Mouse (Mus musculus) heart, adult 2 months (tissue): ENCODE results near the gene Ccdc154. TPM values are rescaled to one million over a fixed set of nuclear protein-coding genes. Genes with fewer than 3 reads are reported as not detected.

Experiments
- DNase-seq, 2 experiments: peaks; one replicate each; pipeline ENCODE4 v3.0.0; 2021
- H3K27ac ChIP-seq: fragments of 200-600 bp; 2 replicates; pipeline ENCODE4 v1.8.1; 2022
- H3K27me3 ChIP-seq: fragments of 200-500 bp; 2 replicates; pipeline ENCODE4 v1.6.1; 2012; ENCODE audit warnings: mild to moderate bottlenecking, low read length, inconsistent platforms, mixed read lengths; ENCODE audit not compliant: control insufficient read depth, insufficient read depth
- H3K36me3 ChIP-seq: fragments of 200-500 bp; 2 replicates; pipeline ENCODE4 v1.6.1; 2012; ENCODE audit warnings: low read length, inconsistent platforms; ENCODE audit not compliant: control insufficient read depth, insufficient read depth
- H3K4me1 ChIP-seq: fragments of 200-500 bp; 2 replicates; pipeline ENCODE4 v1.6.1; 2011; ENCODE audit warnings: low read length; ENCODE audit not compliant: control insufficient read depth, insufficient read depth
- H3K4me3 ChIP-seq: fragments of 200-600 bp; 2 replicates; pipeline ENCODE4 v1.8.1; 2022
- H3K79me2 ChIP-seq: fragments of 200-500 bp; replicated peaks from 2 replicates; pipeline ENCODE4 v1.6.1; 2012; ENCODE audit warnings: mild to moderate bottlenecking, inconsistent platforms, low read length, moderate library complexity, mixed read lengths; ENCODE audit not compliant: control insufficient read depth, insufficient read depth
- H3K9ac ChIP-seq: fragments of 200-500 bp; 2 replicates; pipeline ENCODE4 v1.6.1; 2012; ENCODE audit warnings: low read depth, mild to moderate bottlenecking, control low read depth, inconsistent platforms, low read length, mixed read lengths
- CTCF ChIP-seq: fragments of 200-600 bp; IDR thresholded peaks from 2 replicates; pipeline ENCODE4 v1.8.1; 2022; ENCODE audit warnings: antibody characterized with exemption, mild to moderate bottlenecking, moderate library complexity
- EP300 ChIP-seq: fragments of 200-500 bp; IDR thresholded peaks from 2 replicates; pipeline ENCODE4 v1.6.1; 2011; ENCODE audit warnings: low read depth, low read length, control low read depth; ENCODE audit not compliant: insufficient read depth
- POLR2A ChIP-seq: fragments of 200-500 bp; IDR thresholded peaks from 2 replicates; pipeline ENCODE4 v1.6.1; 2011; ENCODE audit warnings: mild to moderate bottlenecking, low read depth, low read length, control low read depth; ENCODE audit not compliant: insufficient read depth
- WGBS: fragments of 180-500 bp; shearing (Covaris S2); methylation state at CpG from one replicate; pipeline ENCODE4 v1.1.7; 2018; 5-methylcytosine and 5-hydroxymethylcytosine counted together
- intact Hi-C: fragments of 180-260 bp; cut with DNase I; formaldehyde crosslinking; loops from one replicate; pipeline ENCODE4 v1.15.1; 2025
- polyA plus RNA-seq: library from polyadenylated mRNA; depleted of rRNA; stranded (reverse); fragments of >200 nt; gene quantifications from 2 replicates; pipeline ENCODE4 v1.2.3, GENCODE M21; 2012
- total RNA-seq, 2 experiments: library from RNA; stranded (reverse); gene quantifications; 2 replicates each; pipeline ENCODE4 v1.2.3; 2021

Ccdc154 gene
- total and polyA plus RNA-seq, 3 experiments: 0.06 TPM; not detected in 2

DNA sequence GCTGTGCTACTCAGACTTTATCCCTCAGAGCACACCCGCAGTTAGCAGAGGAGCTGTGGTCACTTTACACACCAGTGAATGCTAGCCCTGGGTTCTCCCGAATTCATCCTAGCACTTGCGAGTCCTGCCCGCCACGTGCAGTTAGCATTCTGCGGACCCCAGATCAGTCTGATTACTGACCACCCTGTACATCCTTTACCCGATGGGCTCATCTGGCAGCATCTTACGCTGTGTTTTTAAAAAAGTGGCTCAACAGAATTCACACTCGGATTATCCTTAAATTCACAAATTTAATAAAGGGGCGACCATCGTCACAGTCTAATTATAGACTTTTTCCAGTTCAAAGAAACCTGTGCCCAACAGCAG lies 25.5 kb downstream of the Ccdc154 start:
- Histone ChIP-seq H3K36me3 (peaks cover 7% of the 10 kb centered on the region; the same call in 1 of the 2 replicates), H3K27ac (peak overlapping the region; percentile 90), H3K79me2 (peaks cover 4% of the 10 kb centered on the region; the same call in 1 of the 2 replicates), H3K27me3 (no peaks in the 10 kb centered on the region), H3K9ac (peak overlapping the region; percentile 97), H3K4me1 (peaks cover 7% of the 10 kb centered on the region), H3K4me3 (peak overlapping the region; percentile 98)
- WGBS: 7% methylated on average over 11 of the region's 11 CpGs
- TF ChIP-seq POLR2A (no peak), EP300 (no peak), CTCF (no peak)
- intact Hi-C loops: loop anchor here (5.0 kb wide), 1 partner anchor 55 kb away; the partner anchor contains the start of genes Gnptg and Tsr3
- DNase-seq: no peak

DNA sequence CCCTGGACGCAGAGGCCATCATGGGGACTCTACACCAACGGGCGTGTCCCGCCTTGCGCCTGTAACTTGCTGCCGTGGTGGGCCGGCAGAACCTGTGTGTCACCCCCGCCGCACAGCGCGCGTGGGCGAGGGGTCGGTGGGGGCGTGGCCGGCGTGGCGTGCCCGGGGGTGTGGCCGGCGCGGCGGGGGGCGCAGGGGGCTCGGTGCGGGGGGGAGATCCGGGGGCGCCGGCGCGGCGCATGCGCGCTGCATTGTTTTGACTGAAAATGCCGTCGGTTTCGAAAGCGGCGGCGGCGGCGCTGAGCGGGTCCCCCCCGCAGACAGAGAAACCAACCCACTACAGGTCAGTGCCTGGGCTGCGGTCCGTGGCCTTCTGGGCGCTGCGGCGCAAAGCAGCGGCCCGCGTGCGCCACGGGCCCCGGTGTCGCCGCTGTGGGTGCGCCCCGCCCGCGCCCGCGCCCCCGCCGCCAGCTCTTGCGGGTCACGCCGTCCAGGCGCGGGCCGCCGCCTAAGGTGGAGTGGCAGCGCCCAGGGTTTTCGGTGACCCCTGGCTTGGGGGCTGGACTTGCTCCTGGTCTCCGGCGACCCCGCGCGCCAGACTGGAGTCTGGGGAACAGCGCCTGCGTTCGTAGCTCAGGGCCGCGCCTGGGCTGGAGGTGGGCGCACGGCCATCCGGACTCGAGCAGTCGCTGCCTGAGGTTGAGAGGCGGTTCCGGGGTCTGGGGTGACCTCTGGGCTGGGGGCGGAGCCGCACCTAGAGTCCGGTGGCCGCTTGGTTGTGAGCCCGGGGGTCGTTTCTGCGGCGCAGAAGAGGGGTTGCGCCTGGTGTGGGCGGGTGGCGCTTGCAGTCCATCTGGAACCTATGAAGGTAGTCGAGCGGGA lies 26.1 kb downstream of the Ccdc154 start, which contains the start of gene Unkl:
Gene Unkl, plus strand, starts transcription at position 248 of the 882 bp plus-strand sequence.
- peaks cover 5% of the 10 kb centered on the region for H3K79me2 ChIP-seq
- H3K4me1 ChIP-seq: peaks cover 7% of the 10 kb centered on the region
- under 1% methylated on average over 98 of the region's 104 CpGs for WGBS
- peak; percentile 84 to 87 for DNase-seq
- peak within 1 kb of the TSS; percentile 97 for H3K9ac ChIP-seq
- intact Hi-C loops: loop anchor here (5.0 kb wide), 1 partner anchor 54 kb away; the partner anchor contains the start of genes Gnptg and Tsr3
- peak within 1 kb of the TSS; percentile 98 for H3K4me3 ChIP-seq
- H3K27me3 ChIP-seq: no peaks in the 10 kb centered on the region
- H3K27ac ChIP-seq: peak within 1 kb of the TSS; percentile 90
- H3K36me3 ChIP-seq: peaks cover 7% of the 10 kb centered on the region; the same call in 1 of the 2 replicates
- TF ChIP-seq POLR2A (peak; percentile 50; the same call in 1 of the 2 replicates), CTCF (no peak)

DNA sequence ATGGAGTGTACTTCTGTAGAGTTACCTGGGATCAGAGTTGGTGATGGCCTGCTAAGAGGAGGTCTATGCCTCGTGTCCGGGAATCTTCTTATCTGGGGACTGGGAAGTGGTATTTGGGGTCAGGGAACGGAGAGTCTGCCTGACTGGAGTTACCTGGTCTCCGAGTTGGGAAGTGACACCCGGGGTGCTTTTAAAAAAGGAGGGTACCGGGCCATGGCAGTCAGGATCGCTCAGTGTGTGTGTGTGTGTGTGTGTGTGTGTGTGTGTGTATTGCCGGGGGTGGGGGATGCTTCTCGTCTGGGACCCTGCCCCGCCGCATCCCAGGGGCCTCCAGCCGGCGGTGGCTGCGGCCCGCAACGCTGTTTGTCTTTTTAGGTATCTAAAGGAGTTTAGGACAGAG lies 26.8 kb downstream of the Ccdc154 start:
- WGBS: 3% methylated on average over 15 of the region's 16 CpGs
- peaks cover 10% of the 10 kb centered on the region for H3K79me2 ChIP-seq
- H3K9ac ChIP-seq: peak overlapping the region; percentile 97
- H3K4me3 ChIP-seq: peak overlapping the region; percentile 98
- intact Hi-C loops: loop anchor here (5.0 kb wide), 1 partner anchor 53 kb away; the partner anchor contains the start of genes Gnptg and Tsr3
- no peak for DNase-seq
- H3K27me3 ChIP-seq: no peaks in the 10 kb centered on the region
- peak overlapping the region; percentile 90 for H3K27ac ChIP-seq
- H3K4me1 ChIP-seq: peaks cover 5% of the 10 kb centered on the region
- TF ChIP-seq CTCF (no peak), POLR2A (no peak), EP300 (no peak)
- peaks cover 7% of the 10 kb centered on the region; the same call in 1 of the 2 replicates for H3K36me3 ChIP-seq

DNA sequence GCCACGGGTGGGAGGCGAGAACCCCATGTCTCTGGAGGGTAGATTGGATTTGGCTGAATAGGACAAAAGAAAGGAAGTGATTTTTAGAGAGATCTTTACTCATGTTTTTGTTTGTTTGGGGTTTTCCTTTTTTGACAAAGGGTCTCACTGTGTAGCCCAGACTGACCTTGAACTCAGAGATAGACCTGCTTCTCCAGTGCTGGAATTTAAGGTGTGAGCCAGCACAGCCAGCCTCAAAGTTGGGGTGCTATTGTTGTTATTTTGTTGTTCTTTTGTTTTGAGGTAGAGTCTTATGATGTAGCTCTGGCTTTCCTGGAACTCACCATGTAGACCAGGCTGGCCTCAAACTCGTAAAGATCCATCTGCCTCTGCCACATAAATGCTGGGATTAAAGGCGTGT lies 40.1 kb downstream of the Ccdc154 start:
- no peaks in the 10 kb centered on the region for H3K36me3 ChIP-seq

DNA sequence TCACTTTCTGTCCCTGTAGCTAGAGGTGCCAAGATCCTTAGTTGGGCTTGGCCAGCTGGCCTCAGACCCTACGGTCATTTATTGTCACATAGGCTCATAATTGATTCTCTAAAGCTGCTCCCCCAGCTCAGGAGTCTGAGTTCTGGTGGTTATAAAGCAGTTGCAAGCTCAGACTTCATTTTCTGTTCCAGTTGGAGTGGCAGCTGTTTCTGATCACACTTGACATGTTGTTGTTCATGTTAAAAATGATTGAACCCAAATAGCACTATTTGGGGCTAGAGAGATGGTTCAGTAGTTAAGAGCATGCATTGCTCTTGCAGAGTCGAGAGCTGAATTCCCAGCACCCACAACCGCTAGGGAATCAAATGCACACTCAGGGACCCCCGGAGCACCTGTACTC lies 47.7 kb downstream of the Ccdc154 start:
- Histone ChIP-seq H3K79me2 (no peaks in the 10 kb centered on the region), H3K9ac (no peak overlapping the region), H3K36me3 (no peaks in the 10 kb centered on the region), H3K27me3 (no peaks in the 10 kb centered on the region), H3K27ac (no peak overlapping the region), H3K4me3 (no peak overlapping the region), H3K4me1 (peaks cover 5% of the 10 kb centered on the region)
- no peak for TF ChIP-seq CTCF
- no peak for TF ChIP-seq EP300
- no peak for TF ChIP-seq POLR2A
- 82% methylated on average over 4 of the region's 4 CpGs for WGBS
- intact Hi-C loops: no loop called here
- DNase-seq: no peak

More for the DNA sequence above, 40.1 kb downstream of the Ccdc154 start:
- TF ChIP-seq POLR2A (no peak), EP300 (no peak), CTCF (no peak)
- Histone ChIP-seq H3K79me2 (no peaks in the 10 kb centered on the region), H3K4me1 (no peaks in the 10 kb centered on the region), H3K27me3 (no peaks in the 10 kb centered on the region), H3K9ac (no peak overlapping the region), H3K27ac (no peak overlapping the region), H3K4me3 (no peak overlapping the region)
- intact Hi-C loops: no loop called here
- no peak for DNase-seq
- 91% methylated on average over 4 of the region's 4 CpGs for WGBS
